Mouse (Mus musculus) testis, adult 2 months (tissue): ENCODE results near the gene Me3.

Experiments used
- CTCF ChIP-seq: fragments of 200-500 bp; IDR thresholded peaks from 2 replicates; pipeline ENCODE4 v1.5.1; 2012; ENCODE audit warnings: low read depth, mild to moderate bottlenecking, inconsistent platforms, low read length, moderate library complexity; ENCODE audit not compliant: control insufficient read depth, insufficient read depth, insufficient replicate concordance
- POLR2A ChIP-seq: fragments of 200-500 bp; IDR thresholded peaks from 2 replicates; pipeline ENCODE4 v1.6.1; 2012; ENCODE audit warnings: low read depth, mild to moderate bottlenecking, inconsistent platforms, low read length, moderate library complexity; ENCODE audit not compliant: control insufficient read depth

DNA sequence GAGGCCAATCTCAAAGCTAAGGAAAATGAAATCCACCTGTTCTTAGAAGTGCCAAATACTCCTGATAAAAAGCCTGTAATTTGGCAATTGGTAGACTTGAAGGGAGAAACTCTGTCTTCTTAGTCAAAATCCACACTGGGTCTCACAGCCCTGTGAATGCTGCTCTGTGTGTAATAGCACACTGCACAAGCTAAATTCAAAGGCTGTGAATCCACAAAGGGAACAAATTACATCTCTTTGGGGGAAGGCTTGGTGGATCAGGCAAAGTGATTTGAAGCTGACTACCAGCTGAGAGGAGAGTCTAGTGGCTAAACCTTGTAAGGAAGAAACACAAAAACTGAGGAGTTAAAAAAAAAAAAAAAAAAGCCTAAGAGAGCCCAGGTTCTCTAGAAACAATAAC is 4.8 kb upstream of the Me3 start:
- TF ChIP-seq CTCF (no peak), POLR2A (no peak)
